Mouse (Mus musculus) thymus, adult 2 months (tissue): ENCODE data around the gene Endou.

ENCODE experiments used
- CTCF ChIP-seq: fragments of 200-500 bp; IDR thresholded peaks from 2 replicates; pipeline ENCODE4 v1.5.1; 2012; ENCODE audit warnings: mild to moderate bottlenecking, control low read depth, low read length, moderate library complexity, borderline replicate concordance; ENCODE audit not compliant: control insufficient read depth, poor library complexity, insufficient read depth; ENCODE audit errors: extremely low read depth
- POLR2A ChIP-seq: fragments of 200-500 bp; IDR thresholded peaks from 2 replicates; pipeline ENCODE4 v1.6.1; 2012; ENCODE audit warnings: mild to moderate bottlenecking, low read length, control low read depth, moderate library complexity; ENCODE audit not compliant: control insufficient read depth, poor library complexity, insufficient read depth; ENCODE audit errors: extremely low read depth

DNA sequence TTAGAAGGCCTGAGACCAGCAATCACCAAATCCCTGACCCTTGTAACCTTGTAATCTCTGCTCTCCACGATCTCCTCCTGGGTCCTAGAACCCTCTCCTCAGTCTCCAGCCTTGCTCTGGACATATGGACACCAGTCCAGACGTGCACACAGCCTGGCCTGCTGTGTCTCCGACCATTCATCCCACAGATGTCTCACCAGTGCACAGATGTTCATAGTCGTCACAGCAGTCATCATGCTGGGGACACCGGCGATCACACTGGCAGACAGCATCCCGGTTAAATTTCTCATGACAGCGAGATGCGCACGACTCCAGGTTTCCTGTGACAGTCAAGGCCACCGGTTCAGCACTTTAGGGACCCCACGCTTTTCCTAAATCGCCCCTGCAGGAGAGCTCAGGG is 4.8 kb downstream of the Endou start:
- TF ChIP-seq CTCF (no peak), POLR2A (no peak)
